Mouse (Mus musculus) c-Kit-positive CD71-positive TER-119-positive erythroid progenitor cells, embryonic 14.5 days (primary cell): ENCODE data around the gene Usp21.

Experiments
- DNase-seq: peaks from one replicate; pipeline ENCODE4 v3.0.0-alpha.2; 2013; ENCODE audit warnings: low spot score

Usp21 gene

GRCm38 (mm10) chr1:171284491-171284890, 3.3 kb downstream of the Usp21 start:
- no peak for DNase-seq

DNA sequence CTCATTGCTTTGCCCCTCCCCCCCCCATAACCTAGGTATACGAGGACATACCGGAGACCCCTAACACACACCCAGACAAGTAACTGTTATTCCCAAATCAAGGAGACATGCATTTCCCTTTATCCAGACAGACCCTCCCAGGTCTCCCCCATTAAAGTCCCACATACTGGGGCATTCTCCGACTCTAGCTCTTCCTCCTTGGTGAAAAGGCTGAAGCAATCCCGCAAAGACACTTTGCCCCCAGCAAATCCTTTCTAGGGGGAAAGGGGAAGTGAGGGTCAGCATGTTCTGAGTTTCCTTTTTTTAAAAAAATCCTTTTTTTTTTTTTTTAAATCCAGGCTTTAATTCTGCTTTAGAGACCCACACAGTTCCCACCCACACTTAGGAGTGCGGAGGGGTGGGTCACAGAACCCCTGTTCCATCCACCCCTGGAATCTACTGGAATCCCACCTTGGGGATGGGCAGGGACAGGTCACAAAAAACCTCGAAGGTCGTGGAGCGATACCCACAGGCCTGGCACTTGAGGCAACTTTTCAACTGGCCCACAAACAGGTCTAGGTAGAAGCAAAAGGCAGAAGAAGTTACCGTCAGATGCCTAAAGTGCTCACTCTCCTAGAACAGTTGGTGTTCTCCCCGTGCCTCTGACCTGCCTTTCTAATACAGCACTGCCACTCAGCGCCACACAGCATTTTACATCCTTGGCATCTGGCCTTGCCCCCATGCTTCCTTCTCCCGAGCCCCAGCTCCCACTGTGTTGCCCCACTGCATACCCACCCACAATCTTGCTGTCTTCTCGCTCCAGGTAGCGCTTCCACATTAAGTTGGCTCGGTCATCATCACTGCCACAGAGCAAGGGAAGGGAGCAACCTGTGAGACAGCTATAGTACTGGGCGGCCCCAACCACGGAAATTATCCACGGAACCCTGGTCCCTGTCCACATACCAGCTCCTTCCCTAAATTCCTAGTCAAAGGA, 4.3 kb downstream of the Usp21 start:
- no peak for DNase-seq

DNA sequence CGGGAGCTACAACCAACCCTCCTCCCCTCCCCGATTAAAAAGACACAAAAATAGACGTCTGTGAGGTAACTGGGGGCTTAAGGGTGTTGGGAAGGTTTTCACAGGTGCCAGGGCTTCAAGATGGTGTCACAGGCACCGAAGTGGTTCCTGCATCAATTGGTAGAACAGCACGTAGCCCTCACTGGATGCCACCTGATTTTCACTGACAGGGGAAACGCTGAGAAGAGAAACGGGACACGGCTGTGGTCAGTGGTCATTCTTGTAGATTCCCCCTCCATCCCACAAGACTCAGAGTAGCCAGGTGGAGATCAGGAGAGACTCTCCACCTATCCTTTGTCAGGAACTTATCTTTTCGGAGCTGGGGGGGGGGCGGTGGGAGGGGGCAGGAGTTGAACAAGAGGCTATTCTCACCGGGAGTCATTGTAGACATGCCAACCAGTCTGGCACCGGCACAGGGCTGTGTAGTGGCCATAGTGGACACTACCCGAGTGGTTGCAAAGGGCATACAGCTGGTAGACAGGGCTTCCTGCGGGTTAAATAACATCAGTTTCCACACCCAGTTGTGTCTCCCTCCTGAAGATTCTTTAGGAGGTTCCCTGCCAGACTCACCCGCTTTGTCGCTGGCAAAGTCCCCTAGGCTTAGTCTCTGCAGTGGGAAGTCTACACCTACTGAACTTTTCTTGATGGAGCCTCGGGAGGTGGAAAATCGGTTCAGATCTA, 5.5 kb downstream of the Usp21 start:
- DNase-seq: no peak

GRCm38 (mm10) chr1:171281528-171281923, 6.3 kb downstream of the Usp21 start:
- peak; percentile 92 for DNase-seq

DNA sequence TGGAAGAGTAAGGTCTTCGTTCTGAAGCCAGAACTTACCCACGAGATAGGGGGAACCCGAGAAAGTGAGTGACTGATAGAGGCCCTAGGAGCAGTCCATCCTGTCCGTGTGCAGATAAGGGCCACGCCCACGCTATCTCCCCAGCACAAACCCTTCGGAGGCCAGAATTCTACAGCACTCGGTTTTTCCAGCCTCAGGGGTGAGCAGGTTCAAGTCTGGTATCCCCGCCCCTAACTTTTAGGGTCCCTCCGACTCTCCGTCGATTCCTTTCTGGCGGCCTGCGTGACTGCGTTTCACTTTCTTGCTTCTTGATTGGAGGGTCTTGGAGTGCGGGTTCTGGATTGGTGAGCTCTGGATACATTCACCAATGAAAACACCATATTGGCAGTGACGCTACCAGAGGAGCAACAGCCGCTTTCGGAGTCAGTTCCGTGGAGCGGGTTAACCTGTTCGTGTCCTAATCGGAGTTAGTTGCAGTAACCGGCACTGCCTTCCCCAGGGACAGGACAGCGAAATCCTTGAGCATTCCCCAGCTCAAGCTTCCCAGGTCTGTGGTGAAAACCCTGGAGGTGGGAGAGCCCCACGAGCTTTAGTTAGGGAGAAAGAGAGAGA, 6.8 kb downstream of the Usp21 start, which contains the start of gene Ppox:
TSS of gene Ppox (minus strand) at position 271 of the 612 bp plus-strand sequence.
- peak; percentile 99 for DNase-seq

- DNase-seq: no peak
Observed at GRCm38 (mm10) chr1:171280250-171280915, 7.4 kb downstream of the Usp21 start.

DNA sequence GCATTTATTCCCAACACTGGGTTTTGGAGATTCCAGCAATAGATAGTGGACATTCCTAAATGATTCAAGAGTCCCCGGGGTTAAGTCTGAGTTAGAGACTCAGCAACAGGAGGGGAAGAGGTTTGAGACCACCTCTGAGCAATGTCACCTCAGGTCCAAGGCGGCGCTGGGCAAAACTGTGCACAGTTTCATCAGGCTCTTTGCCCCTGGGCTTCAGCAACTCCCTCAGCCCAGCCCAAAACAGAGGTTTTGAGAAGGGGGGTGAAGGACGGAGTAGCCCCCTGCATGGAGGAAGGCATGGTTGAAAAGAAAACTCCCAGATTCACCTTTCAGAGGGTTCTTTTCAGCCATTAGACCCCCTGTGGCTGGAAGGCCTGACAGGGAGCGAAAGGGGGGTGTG, 8.1 kb downstream of the Usp21 start:
- no peak for DNase-seq

- DNase-seq: no peak
Observed at GRCm38 (mm10) chr1:171279012-171279705, 8.6 kb downstream of the Usp21 start.

GRCm38 (mm10) chr1:171278436-171278835, 9.4 kb downstream of the Usp21 start:
- no peak for DNase-seq

DNA sequence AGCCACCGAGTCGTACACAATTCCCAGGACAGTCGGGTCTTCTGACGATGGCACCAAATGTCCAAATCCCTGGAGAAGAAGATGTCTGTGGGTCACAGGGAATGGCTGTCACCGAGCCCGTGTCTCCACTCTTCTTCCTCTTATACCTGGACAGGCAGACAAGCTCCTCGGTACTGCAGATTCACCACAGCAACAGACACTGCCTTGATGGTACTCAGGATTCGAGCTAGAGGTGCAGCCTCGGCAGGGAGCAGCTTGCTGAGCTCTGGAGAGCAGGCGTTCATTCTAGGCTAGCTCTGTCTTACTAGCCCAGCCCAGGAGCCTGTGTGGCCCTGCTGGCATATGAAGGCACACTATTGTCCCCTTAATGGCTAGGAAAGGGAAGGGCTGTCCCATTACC, 10.1 kb downstream of the Usp21 start:
- DNase-seq: no peak

DNA sequence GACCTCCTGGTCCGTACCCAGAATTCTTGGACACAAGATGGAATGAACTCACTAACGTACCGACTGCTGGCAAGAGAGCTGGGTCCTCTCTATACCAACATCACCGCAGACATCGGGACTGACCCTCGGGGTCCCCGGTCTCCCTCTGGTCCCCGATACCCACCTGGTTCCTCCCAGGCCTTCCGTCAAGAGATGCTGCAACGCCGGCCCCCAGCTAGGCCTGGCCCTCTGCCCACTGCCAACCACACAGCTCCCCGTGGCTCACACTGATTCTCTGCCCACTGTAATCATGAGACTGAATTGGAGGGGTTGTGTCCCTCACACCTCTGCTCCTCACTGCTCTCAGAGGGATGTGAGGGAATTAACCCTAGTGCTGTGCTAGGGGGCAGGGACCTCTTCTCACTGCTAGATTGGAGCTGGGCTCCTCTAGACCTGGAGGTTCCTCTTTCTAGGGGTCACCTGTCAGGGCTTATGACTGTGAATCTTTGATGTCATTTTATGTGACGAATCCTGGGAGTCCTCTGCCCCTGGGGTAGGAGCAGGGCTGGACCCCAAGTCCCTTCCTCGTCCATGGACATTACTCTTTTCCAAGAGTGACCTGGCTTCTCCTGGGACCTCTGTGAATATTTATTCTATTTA, 11.6 kb downstream of the Usp21 start:
- DNase-seq: no peak

GRCm38 (mm10) chr1:171275144-171275734, 12.6 kb downstream of the Usp21 start:
- DNase-seq: no peak

GRCm38 (mm10) chr1:171274171-171274570, 13.6 kb downstream of the Usp21 start:
- DNase-seq: no peak

- DNase-seq: no peak
Observed at GRCm38 (mm10) chr1:171272086-171272485, 15.7 kb downstream of the Usp21 start.

GRCm38 (mm10) chr1:171271622-171272021, 16.2 kb downstream of the Usp21 start:
- DNase-seq: no peak

GRCm38 (mm10) chr1:171271196-171271595, 16.6 kb downstream of the Usp21 start:
- peak; percentile 78 for DNase-seq

- no peak for DNase-seq
Observed at GRCm38 (mm10) chr1:171270573-171270900, 17.3 kb downstream of the Usp21 start.

DNA sequence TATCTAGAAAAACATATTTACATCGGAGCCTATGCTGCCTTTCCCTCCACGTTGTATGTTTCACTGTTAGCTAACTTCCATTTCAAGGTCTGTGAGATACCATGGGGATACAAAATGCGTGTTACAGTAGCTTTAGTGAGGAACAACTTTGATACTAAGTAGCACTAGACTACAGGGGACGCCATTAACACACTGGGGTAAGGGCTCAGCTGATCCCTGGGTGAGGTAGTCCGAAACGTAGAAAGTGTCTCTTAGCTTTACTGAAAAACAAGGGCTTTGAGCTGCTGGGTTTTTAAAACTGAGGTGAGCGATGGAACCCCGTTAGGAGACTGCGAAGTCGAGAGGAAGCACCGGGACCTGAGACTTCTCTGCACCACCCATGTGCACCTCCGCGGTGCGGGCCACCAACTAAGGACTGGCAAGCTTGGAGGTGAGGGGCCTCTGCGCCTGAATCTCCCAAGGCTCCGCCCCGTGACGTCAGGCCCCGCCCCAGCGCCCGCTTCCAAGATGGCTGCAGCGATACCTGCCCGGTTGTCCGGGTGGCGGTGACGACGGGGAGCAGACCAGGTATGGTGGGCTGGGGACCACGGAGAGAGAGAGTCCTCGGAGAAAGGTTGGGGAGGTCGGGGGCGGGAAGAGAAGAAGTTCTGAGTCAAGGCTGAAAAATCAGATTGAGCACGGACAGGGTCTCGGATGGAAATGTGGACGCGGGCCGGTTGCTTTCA, 17.8 kb downstream of the Usp21 start, which contains the start of gene B4galt3:
TSS of gene B4galt3 (plus strand) at position 481 of the 725 bp plus-strand sequence.
- DNase-seq: peak; percentile 91

DNA sequence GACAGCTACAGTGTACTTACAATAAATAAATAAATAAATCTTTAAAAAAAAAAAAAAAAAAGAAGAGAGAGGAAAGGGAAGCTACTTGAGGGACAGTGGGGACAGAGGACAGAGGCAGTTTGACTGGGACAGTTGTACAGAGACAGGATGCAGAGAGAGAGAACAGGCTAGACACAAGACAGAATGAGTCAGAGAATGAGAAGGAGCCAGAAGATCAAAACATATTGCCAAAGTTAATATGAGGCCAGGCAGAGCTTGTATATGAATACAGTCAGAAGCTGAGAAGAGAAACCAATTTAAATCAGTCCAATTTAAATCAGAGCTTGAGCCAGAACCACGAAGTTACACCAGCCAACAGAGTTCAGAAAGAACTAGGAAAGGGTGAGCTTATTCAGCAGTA, 19.4 kb downstream of the Usp21 start:
- DNase-seq: no peak
